Mouse (Mus musculus): ENCODE results near the gene Zfp809. TPM values are rescaled to one million over a fixed set of nuclear protein-coding genes. Genes with fewer than 3 reads are reported as not detected.
A peak's percentile ranks its signal among the peaks of the same experiment; 100 is the strongest.
"Not testable (repeated sequence)": the region's sequence is repeated elsewhere in the genome, so short reads cannot be mapped to it uniquely, and the experiment has no call there.

The Zfp809 gene
- total RNA-seq (2021) = 10 to 100 TPM; 36.9 to 45.3 TPM
- long read RNA-seq, experiment 1, partial matches to known transcripts = 1 of 18 reads
- long read RNA-seq, experiment 1, other reads (novel, unspliced or antisense) = 6 of 18 reads
- long read RNA-seq, experiment 2, partial matches to known transcripts = 0 of 2 reads
- long read RNA-seq, experiment 2, other reads (novel, unspliced or antisense) = 1 of 2 reads

DNA sequence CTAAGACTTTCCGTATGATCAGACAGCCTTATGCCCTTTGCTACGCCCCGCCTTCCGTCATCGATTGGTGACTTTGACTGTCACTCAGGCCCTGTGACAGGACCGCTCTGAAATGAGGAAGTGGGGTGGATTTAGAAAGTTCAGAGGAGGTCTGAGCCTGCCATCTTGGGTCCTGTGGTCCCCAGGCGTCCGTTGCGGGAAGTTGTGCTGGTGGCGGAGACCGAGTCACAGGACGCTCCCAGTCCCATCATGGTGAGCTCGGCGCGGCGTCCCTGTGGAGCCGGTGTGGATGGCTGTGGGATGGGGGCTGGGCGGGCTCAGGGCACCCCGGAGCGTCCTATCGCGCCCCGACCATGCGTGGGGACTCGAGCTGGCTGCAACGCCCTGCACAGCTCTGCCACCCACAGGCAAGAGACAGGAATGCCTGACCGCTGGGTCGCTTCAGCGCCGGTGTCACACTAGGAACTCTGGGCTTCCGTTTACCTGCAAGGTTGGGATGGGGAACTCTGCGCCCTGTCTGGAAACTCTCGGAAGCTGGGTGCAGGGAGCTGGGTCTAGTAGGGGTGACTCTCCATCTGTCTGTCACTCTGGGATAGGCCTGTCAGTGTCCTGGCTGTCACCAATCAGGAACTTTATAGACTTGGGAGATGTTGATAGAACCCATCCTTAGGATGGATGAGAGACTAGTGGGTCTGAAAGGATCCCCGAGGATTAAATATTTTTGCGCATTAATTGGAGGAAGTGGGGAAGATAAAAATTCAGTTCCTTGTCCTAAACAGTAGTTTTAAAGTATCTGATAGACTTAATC is at the start of gene Zfp809:
Gene Zfp809, plus strand, starts transcription at position 134 of the 808 bp plus-strand sequence.
- DNase-seq = peak; percentile 98 to 100

DNA sequence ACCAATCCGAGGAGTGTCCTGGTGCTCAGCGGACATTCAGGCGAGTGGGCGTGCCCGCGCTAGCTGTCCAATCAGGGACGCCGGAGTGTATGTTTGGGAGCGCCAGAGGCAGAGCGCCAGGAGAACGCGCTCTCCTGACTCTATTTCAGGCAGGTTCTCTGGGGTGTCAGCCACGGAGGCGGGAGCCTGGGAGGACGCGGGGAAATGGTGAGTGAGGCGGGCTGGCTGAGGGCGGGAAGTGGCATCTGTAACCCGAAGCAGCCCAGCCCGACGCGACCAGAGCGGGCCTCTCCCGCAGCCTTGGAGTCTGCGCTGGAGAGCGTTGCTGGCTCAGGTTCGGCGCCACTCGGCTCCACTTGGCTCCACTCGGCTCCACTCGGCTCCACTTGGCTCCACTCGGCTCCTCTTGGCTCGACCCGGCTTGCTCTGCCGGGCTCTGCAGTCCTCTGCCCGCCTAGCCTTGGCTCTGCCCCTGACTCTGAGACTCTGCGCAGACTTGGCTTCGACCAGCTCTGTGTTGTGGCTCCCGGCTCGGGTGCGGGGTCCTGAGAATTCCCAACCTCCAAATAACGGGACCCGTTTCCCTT is 37.4 kb upstream of the Zfp809 start, which contains the start of gene Zfp872:
Gene Zfp872, plus strand, starts transcription at position 66 of the 587 bp plus-strand sequence.
- peak; percentile 83 to 86 for DNase-seq

DNA sequence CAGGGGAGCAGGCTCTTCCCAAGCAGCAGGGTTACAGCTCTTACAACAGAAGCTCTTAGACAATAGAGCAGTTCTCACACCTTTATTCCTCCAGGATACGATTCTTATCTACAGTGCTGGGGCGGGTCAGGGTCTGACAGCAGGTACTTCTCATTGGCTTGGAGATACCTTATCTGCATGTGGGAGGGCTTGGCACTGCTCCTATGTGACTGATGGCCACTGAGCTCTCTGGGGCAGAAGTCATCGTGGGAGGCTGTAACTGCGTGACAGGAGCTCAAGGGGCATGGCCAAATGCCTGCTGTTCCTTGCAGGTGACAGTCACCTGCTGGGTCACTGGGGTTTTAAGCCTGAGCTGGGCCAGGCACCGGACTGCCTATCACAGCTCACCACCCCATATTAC is 29.1 kb upstream of the Zfp809 start:
- DNase-seq = no peak

DNA sequence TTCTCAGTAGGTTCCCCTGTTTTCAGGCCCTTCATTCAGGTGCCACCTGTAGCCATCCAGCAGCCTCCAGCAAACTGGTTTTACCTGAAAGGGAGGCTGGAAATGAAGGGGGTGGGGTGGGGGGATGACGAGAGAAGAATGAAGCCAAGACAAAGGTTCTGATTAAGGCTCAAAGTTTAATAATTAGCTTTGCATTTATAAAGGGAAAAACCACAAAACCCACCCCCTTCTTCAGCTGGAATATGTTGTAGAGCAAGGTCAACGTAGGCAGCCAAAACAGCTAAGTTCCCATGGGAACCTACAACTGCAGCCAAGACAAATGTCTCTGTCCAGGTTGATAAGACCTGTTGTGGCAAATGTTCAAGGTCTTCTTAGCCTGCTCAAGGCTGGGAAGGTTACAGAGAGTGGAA is 11.7 kb upstream of the Zfp809 start:
- peak; percentile 52 for DNase-seq

GRCm38 (mm10) chr9:22214549-22214948 is 11.0 kb upstream of the Zfp809 start:
- no peak for DNase-seq

GRCm38 (mm10) chr9:22216705-22217104 is 8.8 kb upstream of the Zfp809 start:
- DNase-seq = no peak

DNA sequence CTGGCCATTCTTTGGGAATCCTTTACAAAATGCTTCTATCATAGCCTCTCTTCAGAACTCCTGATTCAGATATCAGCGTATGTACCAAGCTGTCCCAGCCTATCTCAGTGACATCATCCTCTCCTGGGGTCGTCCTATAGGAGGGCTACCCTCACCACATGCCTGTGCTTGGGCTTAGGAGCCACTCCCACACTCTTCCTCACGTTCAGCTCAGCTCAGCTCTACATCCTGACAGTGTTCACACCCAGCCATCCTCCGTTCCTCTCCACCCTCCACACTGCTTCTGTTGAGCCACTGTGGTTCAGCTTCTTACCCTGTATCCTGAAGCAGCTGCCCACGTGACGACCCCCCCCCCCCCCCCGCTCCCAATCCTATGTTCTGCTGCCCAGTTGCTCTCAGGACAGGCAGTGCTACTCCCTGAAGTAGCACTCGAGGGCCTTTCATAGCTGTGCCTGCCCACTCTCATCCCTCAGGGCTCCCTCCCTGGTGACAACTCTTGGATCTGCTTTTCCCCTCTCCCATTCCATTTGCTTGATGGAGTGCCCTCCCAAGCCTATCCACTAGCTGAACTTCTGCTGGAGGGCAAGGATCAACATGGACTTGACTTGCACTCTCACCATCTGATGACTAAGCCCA is 7.5 kb upstream of the Zfp809 start:
- no peak for DNase-seq

GRCm38 (mm10) chr9:22224066-22224465 is 1.4 kb upstream of the Zfp809 start:
- DNase-seq = peak in 1 of 2 experiments; percentile 13

- peak; percentile 12 to 34 for DNase-seq
Observed at GRCm38 (mm10) chr9:22224536-22225503, 694 bp upstream of the Zfp809 start.

DNA sequence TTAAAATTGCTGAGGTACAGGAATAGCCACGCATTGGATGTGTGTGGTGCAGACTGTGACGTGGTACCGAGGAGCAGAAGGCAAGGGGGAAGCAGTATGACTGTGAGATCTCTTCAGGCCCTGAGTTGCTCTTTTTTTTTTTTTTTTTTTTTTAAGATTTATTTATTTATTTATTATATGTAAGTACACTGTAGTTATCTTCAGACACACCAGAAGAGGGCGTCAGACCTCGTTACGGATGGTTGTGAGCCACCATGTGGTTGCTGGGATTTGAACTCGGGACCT is 817 bp downstream of the Zfp809 start:
- not testable (repeated sequence) for DNase-seq

DNA sequence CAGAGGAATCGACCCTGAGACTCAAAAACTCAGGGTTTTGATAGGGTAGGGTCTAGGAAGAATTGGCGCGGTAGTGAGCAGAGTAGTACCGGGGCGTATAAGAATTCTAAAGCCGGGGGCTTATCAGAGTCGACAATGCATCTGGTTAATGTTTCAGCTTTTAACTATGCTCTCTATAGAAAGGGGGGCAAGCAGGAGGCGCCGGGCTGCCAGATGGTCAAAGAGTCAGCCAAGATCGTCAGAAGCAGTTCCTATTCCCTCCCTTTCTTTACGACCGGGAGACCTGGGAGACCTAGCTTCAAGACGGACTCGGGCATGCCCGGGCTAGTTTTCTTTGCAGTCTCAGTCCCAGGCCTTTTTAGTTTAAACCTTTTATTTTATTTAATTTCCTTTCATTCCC is 1.3 kb downstream of the Zfp809 start:
- DNase-seq = peak in 1 of 2 experiments; percentile 18

DNA sequence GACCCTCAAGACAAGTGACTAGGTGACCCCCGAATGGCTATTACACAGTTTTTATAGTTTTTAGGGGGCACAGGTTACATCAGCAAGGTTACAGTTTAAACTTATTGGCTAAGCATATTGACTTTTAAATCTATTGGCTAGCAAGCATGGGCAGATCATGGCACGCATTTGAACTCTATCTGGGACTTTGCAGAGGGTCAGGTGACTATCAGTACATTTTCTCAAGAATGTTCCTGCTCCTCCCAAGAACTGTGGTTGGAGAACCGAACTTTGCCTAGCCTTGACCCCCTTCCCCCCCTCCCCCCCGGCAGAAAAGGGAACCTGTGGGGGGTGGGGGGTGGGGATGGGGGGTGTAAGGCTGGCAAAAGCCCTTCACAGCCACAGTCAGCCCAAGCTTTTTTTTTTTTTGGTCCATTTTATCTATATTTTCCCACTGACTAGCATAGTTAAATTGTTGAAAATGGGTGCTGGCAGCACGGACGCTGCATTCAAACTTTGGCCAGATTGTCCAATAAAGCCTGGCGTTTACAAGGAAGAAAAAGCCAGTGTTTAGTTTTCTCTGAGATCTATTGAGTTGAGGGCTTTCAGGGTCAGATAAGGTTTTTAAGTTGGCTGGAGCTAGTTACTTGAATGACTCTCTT is 4.0 kb downstream of the Zfp809 start:
- no peak for DNase-seq

DNA sequence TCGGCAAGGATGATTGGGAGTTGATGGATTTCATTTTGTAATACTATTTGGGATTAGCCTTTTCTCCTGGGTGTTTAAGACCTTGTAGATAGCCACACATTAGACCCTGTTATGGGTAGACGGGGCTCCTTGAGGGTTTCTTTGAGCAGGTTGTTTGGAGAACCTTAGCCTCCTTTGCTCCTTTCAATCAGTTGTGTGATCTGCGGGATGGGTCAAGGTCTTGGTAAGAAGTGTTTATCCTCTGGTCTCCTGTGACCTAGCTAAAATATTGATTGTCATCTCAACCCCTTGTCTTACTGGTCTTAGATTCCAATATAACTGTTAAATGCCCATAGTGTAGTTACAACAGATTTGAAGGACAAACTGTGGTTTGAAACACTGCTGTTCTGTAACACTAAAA is 4.5 kb downstream of the Zfp809 start:
- DNase-seq = no peak

GRCm38 (mm10) chr9:22230556-22230955 is 5.0 kb downstream of the Zfp809 start:
- DNase-seq = no peak

DNA sequence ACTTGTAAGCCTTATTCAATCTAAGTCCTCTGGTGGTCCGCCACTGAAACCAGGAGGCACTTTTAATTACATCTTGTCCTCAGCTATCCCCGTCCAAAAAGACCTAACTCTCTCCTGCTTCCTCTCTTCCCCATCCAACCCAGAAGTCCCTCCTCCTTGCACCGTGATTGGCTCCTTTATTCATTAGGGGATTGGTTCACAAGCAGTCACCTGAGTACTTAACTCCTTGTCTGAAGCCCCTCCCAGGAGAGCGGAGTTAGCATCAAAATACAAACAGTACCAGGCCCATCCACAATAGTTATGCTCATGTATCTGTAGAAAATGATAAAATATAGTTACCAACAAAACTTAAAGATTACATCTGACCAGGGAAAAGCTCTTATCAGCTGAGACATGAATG is 14.5 kb downstream of the Zfp809 start:
- no peak for DNase-seq

- DNase-seq = no peak
Observed at GRCm38 (mm10) chr9:22244242-22244641, 18.7 kb downstream of the Zfp809 start.

- DNase-seq = no peak
Observed at GRCm38 (mm10) chr9:22256579-22256978, 31.1 kb downstream of the Zfp809 start.

DNA sequence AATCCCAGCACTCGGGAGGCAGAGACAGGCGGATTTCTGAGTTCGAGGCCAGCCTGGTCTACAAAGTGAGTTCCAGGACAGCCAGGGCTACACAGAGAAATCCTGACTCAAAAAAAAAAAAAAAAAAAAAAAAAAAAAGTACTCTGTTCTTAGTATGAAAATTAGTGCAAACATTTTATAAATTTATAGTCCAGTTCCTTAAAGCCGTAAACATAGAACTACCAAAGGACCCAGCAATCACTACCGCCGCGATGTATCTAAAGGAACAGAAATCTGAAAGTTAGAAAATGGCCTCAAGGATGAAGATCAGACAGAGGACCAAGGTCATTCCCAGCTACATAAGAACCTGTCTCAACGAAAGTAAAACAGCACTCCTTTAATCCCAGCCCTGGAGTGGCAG is 33.3 kb downstream of the Zfp809 start:
- DNase-seq = no peak

GRCm38 (mm10) chr9:22259184-22260091 is 33.9 kb downstream of the Zfp809 start, which contains the start of gene Zfp599:
Gene Zfp599 (minus strand): TSS chr9:22259895.
- peak; percentile 77 to 79 for DNase-seq

- DNase-seq = no peak
Observed at GRCm38 (mm10) chr9:22260092-22260422, 34.5 kb downstream of the Zfp809 start.
